Mouse (Mus musculus) gastrocnemius, adult 2 months (tissue): Measurements from ENCODE around the gene Mt1. TPM values are rescaled to one million over a fixed set of nuclear protein-coding genes. Genes with fewer than 3 reads are reported as not detected.

ENCODE experiments used
- DNase-seq: peaks from one replicate; pipeline ENCODE4 v3.0.0; 2022
- H3K27ac ChIP-seq: fragments of 200-600 bp; 2 replicates; pipeline ENCODE4 v1.8.1; 2022; ENCODE audit warnings: mild to moderate bottlenecking
- H3K4me3 ChIP-seq: fragments of 200-600 bp; 2 replicates; pipeline ENCODE4 v1.8.1; 2022; ENCODE audit warnings: mild to moderate bottlenecking, moderate library complexity
- CTCF ChIP-seq: fragments of 200-600 bp; IDR thresholded peaks from 2 replicates; pipeline ENCODE4 v1.8.1; 2022; ENCODE audit warnings: antibody characterized with exemption, mild to moderate bottlenecking, moderate library complexity
- intact Hi-C: fragments of 180-260 bp; cut with DNase I; formaldehyde crosslinking; loops from one replicate; pipeline ENCODE4 v1.15.1; 2025
- total RNA-seq, 2 experiments: library from RNA; stranded (reverse); gene quantifications; 2 replicates each; pipeline ENCODE4 v1.2.3; 2021

Mt1 gene
- total RNA-seq, 2 experiments from 2014 or later: 120 to 127 TPM

- DNase-seq: no peak
- no peak overlapping the region for H3K4me3 ChIP-seq
- intact Hi-C loops: no loop called here
- TF ChIP-seq CTCF: no peak
- peak overlapping the region; percentile 95; the same call in 1 of the 2 replicates for H3K27ac ChIP-seq
These were observed 1.0 kb upstream of the Mt1 start for GRCm38 (mm10) chr8:94177716-94178390.

DNA sequence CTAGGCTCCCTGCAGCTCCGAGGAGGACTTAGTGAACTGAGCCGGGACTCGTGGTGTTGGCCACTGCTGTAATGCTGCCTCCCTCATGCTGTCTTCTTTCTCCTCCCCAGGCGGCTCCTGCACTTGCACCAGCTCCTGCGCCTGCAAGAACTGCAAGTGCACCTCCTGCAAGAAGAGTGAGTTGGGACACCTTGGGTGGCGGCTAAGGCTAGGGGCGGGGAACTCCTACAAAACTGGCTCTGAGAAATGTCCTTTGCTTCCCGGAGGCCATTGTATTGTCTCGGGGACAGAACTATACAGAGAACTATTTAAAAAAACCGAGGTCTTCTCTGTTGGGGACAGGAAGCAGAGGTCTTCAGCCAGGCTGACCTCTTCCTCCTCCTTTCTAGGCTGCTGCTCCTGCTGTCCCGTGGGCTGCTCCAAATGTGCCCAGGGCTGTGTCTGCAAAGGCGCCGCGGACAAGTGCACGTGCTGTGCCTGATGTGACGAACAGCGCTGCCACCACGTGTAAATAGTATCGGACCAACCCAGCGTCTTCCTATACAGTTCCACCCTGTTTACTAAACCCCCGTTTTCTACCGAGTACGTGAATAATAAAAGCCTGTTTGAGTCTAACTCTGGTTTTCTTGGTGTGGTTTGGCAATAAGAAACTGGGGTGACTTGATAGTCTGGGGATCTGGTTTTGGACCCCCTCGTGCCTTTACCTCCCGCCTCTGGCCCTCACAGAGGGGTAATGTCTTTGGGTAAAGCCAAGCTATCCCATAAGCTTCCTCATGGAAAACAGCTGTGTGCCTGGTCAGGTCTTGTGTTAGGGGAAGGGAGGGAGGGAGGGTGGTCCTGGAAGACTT, 1.1 kb downstream of the Mt1 start:
- Histone ChIP-seq H3K4me3 (peak overlapping the region; percentile 75), H3K27ac (peak overlapping the region; percentile 95)
- intact Hi-C loops: no loop called here
- no peak for TF ChIP-seq CTCF
- DNase-seq: peak; percentile 41

DNA sequence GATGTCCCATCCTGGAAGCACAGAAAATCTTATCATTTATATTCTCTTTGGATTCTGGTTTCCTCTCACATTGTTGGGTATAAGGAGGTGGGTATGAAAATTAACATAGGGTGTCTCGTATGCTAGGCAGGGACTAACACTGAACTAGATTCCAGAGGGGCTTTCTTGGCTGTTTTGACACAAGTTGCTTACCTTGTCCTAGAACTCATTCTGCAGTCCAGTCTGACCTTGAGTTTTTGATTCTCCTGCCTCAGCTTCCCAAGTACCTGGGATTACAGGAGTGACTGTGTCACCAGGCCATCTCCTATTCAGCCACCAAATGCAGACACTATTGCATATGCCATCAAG, 1.7 kb downstream of the Mt1 start:
- no peak for TF ChIP-seq CTCF
- intact Hi-C loops: no loop called here
- DNase-seq: no peak
- Histone ChIP-seq H3K27ac (no peak overlapping the region), H3K4me3 (peak overlapping the region; percentile 75)

GRCm38 (mm10) chr8:94182055-94182929, 3.4 kb downstream of the Mt1 start:
- intact Hi-C loops: no loop called here
- no peak for DNase-seq
- peak overlapping the region; percentile 66 for H3K4me3 ChIP-seq
- TF ChIP-seq CTCF: no peak
- peak overlapping the region; percentile 63 for H3K27ac ChIP-seq

DNA sequence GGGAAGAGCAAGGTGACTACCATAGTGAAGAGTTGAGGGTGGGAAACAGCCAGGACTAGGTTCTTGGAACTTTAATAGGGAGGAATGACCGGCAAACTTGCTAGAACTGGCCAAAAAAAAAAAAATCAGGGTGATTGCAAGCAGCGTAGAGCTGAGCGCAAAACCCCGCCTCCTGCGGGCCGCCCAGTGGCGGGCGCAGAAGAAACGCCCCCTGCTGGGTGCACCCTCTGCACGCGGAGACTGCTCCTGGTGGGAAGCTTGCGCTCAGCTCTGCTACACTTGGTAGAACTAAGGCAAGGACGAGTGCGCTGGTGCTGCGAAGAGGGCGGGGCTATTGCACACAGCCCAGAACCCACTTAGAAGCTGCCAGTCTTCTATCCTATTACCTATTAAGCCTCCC, 4.2 kb downstream of the Mt1 start:
- peak overlapping the region; percentile 63 for H3K27ac ChIP-seq
- H3K4me3 ChIP-seq: peak overlapping the region; percentile 66
- intact Hi-C loops: no loop called here
- peak; percentile 80 for TF ChIP-seq CTCF
- DNase-seq: peak; percentile 88

- DNase-seq: no peak
- intact Hi-C loops: no loop called here
These were observed 5.5 kb downstream of the Mt1 start for GRCm38 (mm10) chr8:94184357-94184843.

DNA sequence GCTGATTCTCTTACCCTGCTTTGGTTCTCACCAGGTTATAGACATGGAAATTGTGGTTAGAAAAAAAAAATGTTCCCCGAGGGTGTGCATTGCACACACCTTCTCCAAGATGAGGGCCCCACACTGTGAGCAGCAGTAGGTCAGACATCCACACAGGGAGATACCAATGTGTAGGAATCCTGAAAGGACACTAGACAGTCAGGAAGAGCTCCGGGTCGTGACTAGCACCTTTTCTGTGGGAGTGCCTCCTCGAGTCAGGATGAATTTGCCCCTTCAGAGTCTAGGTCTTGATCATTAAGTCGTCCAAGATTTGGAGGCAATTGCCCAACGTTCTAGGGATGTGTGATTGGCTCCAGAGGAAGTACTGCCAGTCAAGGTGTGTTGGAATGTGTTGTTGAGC, 6.9 kb downstream of the Mt1 start:
- Histone ChIP-seq H3K27ac (no peak overlapping the region), H3K4me3 (no peak overlapping the region)
- DNase-seq: no peak
- intact Hi-C loops: loop anchor here (2.0 kb wide), 1 partner anchor 19 kb away; no protein-coding TSS in a partner anchor
- TF ChIP-seq CTCF: no peak

More at GRCm38 (mm10) chr8:94184357-94184843, 5.5 kb downstream of the Mt1 start:
- Histone ChIP-seq H3K4me3 (no peak overlapping the region), H3K27ac (no peak overlapping the region)
- TF ChIP-seq CTCF: no peak

DNA sequence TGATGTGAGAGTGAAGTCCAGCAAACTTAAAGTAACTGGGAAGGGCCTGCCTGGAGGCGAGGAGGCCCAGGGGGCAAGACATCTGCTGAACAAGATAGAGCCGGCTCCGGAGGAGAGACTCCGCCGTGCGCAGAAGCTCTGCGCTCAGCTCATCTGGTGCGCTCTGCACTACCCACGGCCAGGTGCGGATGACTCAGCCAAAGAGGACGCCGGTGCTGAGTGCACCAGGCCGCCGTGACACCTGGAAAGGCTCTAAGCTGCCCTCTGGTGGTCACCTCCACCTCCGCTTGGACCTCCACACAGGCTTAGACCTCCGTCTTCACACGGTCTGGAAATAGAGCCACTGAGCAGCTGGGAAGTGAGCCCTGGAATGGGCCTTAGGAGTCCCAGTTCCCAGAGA, 7.7 kb downstream of the Mt1 start:
- H3K27ac ChIP-seq: peak overlapping the region; percentile 68

GRCm38 (mm10) chr8:94187290-94188002, 8.6 kb downstream of the Mt1 start:
- Histone ChIP-seq H3K27ac (peak overlapping the region; percentile 68), H3K4me3 (no peak overlapping the region)
- peak; percentile 27 for DNase-seq
- intact Hi-C loops: loop anchor here (2.0 kb wide), 1 partner anchor 21 kb away; no protein-coding TSS in a partner anchor
- no peak for TF ChIP-seq CTCF

More for the DNA sequence above, 7.7 kb downstream of the Mt1 start:
- intact Hi-C loops: loop anchor here (2.0 kb wide), 1 partner anchor 20 kb away; no protein-coding TSS in a partner anchor
- peak; percentile 87 for DNase-seq
- peak; percentile 83 for TF ChIP-seq CTCF
- H3K4me3 ChIP-seq: peak overlapping the region; percentile 13; the same call in 1 of the 2 replicates

DNA sequence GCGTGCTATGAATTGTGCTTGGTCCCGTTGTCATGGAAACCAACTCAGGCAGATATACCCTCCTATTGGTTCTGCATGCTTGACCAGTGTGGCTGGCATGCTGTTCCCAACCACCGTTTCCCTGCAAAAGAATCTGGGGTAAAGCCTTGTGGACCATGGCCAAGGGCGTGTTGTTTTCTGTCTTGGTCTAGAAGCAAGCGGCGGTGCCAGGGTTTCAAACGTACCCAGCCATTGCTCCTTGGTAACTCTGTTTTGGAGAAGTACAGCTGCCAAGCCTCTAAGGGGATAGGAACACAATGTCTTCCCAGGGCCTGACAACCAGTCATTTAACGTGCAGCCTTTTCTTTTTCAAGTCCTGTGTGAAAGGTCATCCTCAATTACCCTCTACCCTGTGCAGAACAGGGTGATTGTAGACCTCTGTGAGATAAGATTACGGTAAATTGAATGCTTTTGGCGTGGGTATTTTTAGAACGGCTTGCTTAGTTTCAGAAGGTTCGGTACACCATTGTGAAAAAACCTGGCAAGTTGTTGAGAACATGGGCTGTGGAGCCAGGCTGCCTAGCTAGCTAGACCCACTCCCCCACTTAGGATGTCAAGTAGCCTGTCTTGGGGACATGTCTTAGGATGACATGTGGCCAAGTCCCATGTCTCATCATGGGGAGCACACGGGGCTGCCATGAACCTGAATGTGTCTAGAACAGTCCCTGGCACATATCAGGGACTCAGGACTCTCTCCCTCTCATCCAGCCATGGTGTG, 10.6 kb downstream of the Mt1 start:
- peak; percentile 74 for DNase-seq
- intact Hi-C loops: no loop called here
- Histone ChIP-seq H3K4me3 (no peak overlapping the region), H3K27ac (peak overlapping the region; percentile 16)
- no peak for TF ChIP-seq CTCF
